Comparison of ENCODE assay signal across 20 mouse cellular contexts in genomic region chr4:21628367-21629274, GRCm38 (mm10). TPM values are rescaled to one million over a fixed set of nuclear protein-coding genes. Genes with fewer than 3 reads are reported as not detected.
A peak's percentile ranks its signal among the peaks of the same experiment; 100 is the strongest.
DNase-seq lines count a peak whose midpoint lies in the region; ATAC-seq and TF ChIP-seq lines count a peak whose summit lies in the region.
"Had no signal": no experiment of that assay in that cellular context is flagged by ENCODE, and none has a peak within 500 bp of the region (broad histone marks: within the 10 kb centered on the region; RNA-seq: fewer than 3 reads in every experiment).

No protein-coding gene starts in this region.

- H3K27me3 ChIP-seq in heart, postnatal 0 days (ENCODE audit: control insufficient read depth, insufficient read depth, low read length): no peaks in the 10 kb centered on the region
- no peaks in the 10 kb centered on the region for H3K27me3 ChIP-seq in heart, adult 2 months (ENCODE audit: control insufficient read depth, insufficient read depth, low read length)
- H3K27me3 ChIP-seq in embryonic facial prominence, embryonic 13.5 days: no peaks in the 10 kb centered on the region
- H3K27me3 ChIP-seq in hindbrain, embryonic 10.5 days (ENCODE audit: insufficient read depth, poor library complexity, severe bottlenecking): no peaks in the 10 kb centered on the region
- H3K27me3 ChIP-seq in midbrain, embryonic 14.5 days (ENCODE audit: control insufficient read depth, insufficient read depth, low read length): no peaks in the 10 kb centered on the region
- H3K27me3 ChIP-seq in thymus, adult 2 months (ENCODE audit: control insufficient read depth, insufficient read depth, low read length): no peaks in the 10 kb centered on the region
- H3K27me3 ChIP-seq: limb, embryonic 13.5 days; megakaryocyte, embryonic 14.5 days had no signal

- no peaks in the 10 kb centered on the region for H3K36me3 ChIP-seq in heart, postnatal 0 days (replicated peaks; ENCODE audit: control insufficient read depth, insufficient read depth, low read length)
- no peaks in the 10 kb centered on the region for H3K36me3 ChIP-seq in heart, adult 2 months (ENCODE audit: control insufficient read depth, insufficient read depth, low read length)
- H3K36me3 ChIP-seq in embryonic facial prominence, embryonic 13.5 days: no peaks in the 10 kb centered on the region
- no peaks in the 10 kb centered on the region for H3K36me3 ChIP-seq in hindbrain, embryonic 10.5 days
- no peaks in the 10 kb centered on the region for H3K36me3 ChIP-seq in midbrain, embryonic 14.5 days (ENCODE audit: control insufficient read depth, insufficient read depth, low read length)
- H3K36me3 ChIP-seq in thymus, adult 2 months (ENCODE audit: control insufficient read depth, insufficient read depth, low read length): no peaks in the 10 kb centered on the region
- H3K36me3 ChIP-seq: limb, embryonic 13.5 days had no signal

- no peak for TF ChIP-seq EP300 in heart, postnatal 0 days (IDR thresholded peaks at IDR 0.05; ENCODE audit: low read depth)
- TF ChIP-seq EP300 in heart, adult 2 months (IDR thresholded peaks at IDR 0.05; ENCODE audit: insufficient read depth, low read depth, low read length): no peak

- H3K4me2 ChIP-seq in heart, postnatal 0 days (ENCODE audit: low read depth, low read length): no peak overlapping the region
- H3K4me2 ChIP-seq in embryonic facial prominence, embryonic 13.5 days: no peak overlapping the region
- no peak overlapping the region for H3K4me2 ChIP-seq in midbrain, embryonic 14.5 days (ENCODE audit: low read length)
- H3K4me2 ChIP-seq: limb, embryonic 13.5 days had no signal

- intact Hi-C loops in heart, adult 2 months (cut with DNase I): no loop called here

- no peak for DNase-seq in heart, postnatal 0 days (ENCODE audit: low spot score)
- DNase-seq in heart, adult 2 months: no peak
- no peak for DNase-seq in hindbrain, embryonic 10.5 days (ENCODE audit: low spot score)
- DNase-seq in midbrain, embryonic 14.5 days: no peak
- DNase-seq in thymus, adult 2 months: no peak
- no peak for DNase-seq in adrenal gland, postnatal 36 days
- DNase-seq in thymus, postnatal 14 days: no peak
- DNase-seq: cerebellum, adult 11-12 months; heart, postnatal 4 days; kidney, adult 2 months; layer of hippocampus, postnatal 36 days; lung, adult 18-20 months; right cerebral cortex, postnatal 25 days had no signal

- TF ChIP-seq CTCF in heart, postnatal 0 days (IDR thresholded peaks at IDR 0.05; ENCODE audit: low read depth): no peak
- no peak for TF ChIP-seq CTCF in heart, adult 2 months (IDR thresholded peaks at IDR 0.05)
- no peak for TF ChIP-seq CTCF in thymus, adult 2 months (IDR thresholded peaks at IDR 0.05; ENCODE audit: borderline replicate concordance, control insufficient read depth, extremely low read depth, insufficient read depth, low read length, poor library complexity)

- no peak for TF ChIP-seq POLR2A in heart, adult 2 months (IDR thresholded peaks at IDR 0.05; ENCODE audit: insufficient read depth, low read depth, low read length)
- no peak for TF ChIP-seq POLR2A in thymus, adult 2 months (IDR thresholded peaks at IDR 0.05; ENCODE audit: control insufficient read depth, extremely low read depth, insufficient read depth, low read length, poor library complexity)

- H3K27ac ChIP-seq in heart, postnatal 0 days (ENCODE audit: low read depth): no peak overlapping the region
- H3K27ac ChIP-seq in heart, adult 2 months: no peak overlapping the region
- H3K27ac ChIP-seq in embryonic facial prominence, embryonic 13.5 days: no peak overlapping the region
- H3K27ac ChIP-seq in hindbrain, embryonic 10.5 days: 0 out of 2 replicates have a peak overlapping the region, but pooled peaks have one; percentile 29
- no peak overlapping the region for H3K27ac ChIP-seq in midbrain, embryonic 14.5 days (replicated peaks; ENCODE audit: low read depth, low read length)
- no peak overlapping the region for H3K27ac ChIP-seq in thymus, adult 2 months (ENCODE audit: control insufficient read depth, insufficient read depth, low read length)
- H3K27ac ChIP-seq: limb, embryonic 13.5 days had no signal

- H3K79me2 ChIP-seq in heart, adult 2 months (replicated peaks; ENCODE audit: control insufficient read depth, insufficient read depth, low read length): no peaks in the 10 kb centered on the region

- no peak overlapping the region for H3K9ac ChIP-seq in heart, postnatal 0 days (replicated peaks; ENCODE audit: low read depth, low read length)
- no peak overlapping the region for H3K9ac ChIP-seq in heart, adult 2 months (ENCODE audit: low read depth, low read length)
- H3K9ac ChIP-seq in embryonic facial prominence, embryonic 13.5 days: no peak overlapping the region
- no peak overlapping the region for H3K9ac ChIP-seq in midbrain, embryonic 14.5 days (replicated peaks; ENCODE audit: low read length)
- H3K9ac ChIP-seq: limb, embryonic 13.5 days had no signal

- H3K4me3 ChIP-seq in heart, postnatal 0 days (ENCODE audit: low read depth, low read length): no peak overlapping the region
- H3K4me3 ChIP-seq in heart, adult 2 months: no peak overlapping the region
- no peak overlapping the region for H3K4me3 ChIP-seq in embryonic facial prominence, embryonic 13.5 days
- H3K4me3 ChIP-seq in hindbrain, embryonic 10.5 days: no peak overlapping the region
- no peak overlapping the region for H3K4me3 ChIP-seq in midbrain, embryonic 14.5 days (replicated peaks; ENCODE audit: low read depth, low read length)
- no peak overlapping the region for H3K4me3 ChIP-seq in thymus, adult 2 months (ENCODE audit: control insufficient read depth, insufficient read depth, low read length)
- H3K4me3 ChIP-seq: limb, embryonic 13.5 days; megakaryocyte, embryonic 14.5 days had no signal

- 0 out of 2 replicates have a peak, but pooled peaks have one; percentile 27 for ATAC-seq in heart, postnatal 0 days (ENCODE audit: insufficient read depth, low read depth)
- 0 out of 2 replicates have a peak, but pooled peaks have one; percentile 20 for ATAC-seq in embryonic facial prominence, embryonic 13.5 days (ENCODE audit: insufficient number of reproducible peaks, insufficient read depth, low FRiP score, low TSS enrichment, low read depth)
- ATAC-seq in midbrain, embryonic 14.5 days (ENCODE audit: low FRiP score, low TSS enrichment): peak; percentile 41; the same call in 1 of the 2 replicates

- H3K4me1 ChIP-seq in heart, postnatal 0 days (ENCODE audit: control insufficient read depth, insufficient read depth): no peaks in the 10 kb centered on the region
- H3K4me1 ChIP-seq in heart, adult 2 months (ENCODE audit: control insufficient read depth, insufficient read depth, low read length): no peaks in the 10 kb centered on the region
- no peaks in the 10 kb centered on the region for H3K4me1 ChIP-seq in embryonic facial prominence, embryonic 13.5 days
- peaks cover 5% of the 10 kb centered on the region; the same call in 1 of the 2 replicates for H3K4me1 ChIP-seq in hindbrain, embryonic 10.5 days (replicated peaks)
- no peaks in the 10 kb centered on the region for H3K4me1 ChIP-seq in midbrain, embryonic 14.5 days (ENCODE audit: control insufficient read depth, insufficient read depth, low read length)
- H3K4me1 ChIP-seq in thymus, adult 2 months (replicated peaks; ENCODE audit: control insufficient read depth, insufficient read depth, low read length): no peaks in the 10 kb centered on the region
- H3K4me1 ChIP-seq: limb, embryonic 13.5 days; megakaryocyte, embryonic 14.5 days had no signal

- 39% methylated on average over 3 of the region's 3 CpGs for WGBS in heart, postnatal 0 days
- 46% methylated on average over 3 of the region's 3 CpGs for WGBS in heart, adult 2 months
- WGBS in embryonic facial prominence, embryonic 13.5 days: 62% methylated on average over 3 of the region's 3 CpGs
- WGBS in hindbrain, embryonic 10.5 days: 57% methylated on average over 3 of the region's 3 CpGs
- WGBS in midbrain, embryonic 14.5 days: 60% methylated on average over 3 of the region's 3 CpGs
- WGBS in thymus, adult 2 months: 68% methylated on average over 3 of the region's 3 CpGs

- no peaks in the 10 kb centered on the region for H3K9me3 ChIP-seq in heart, postnatal 0 days (replicated peaks; ENCODE audit: control insufficient read depth, low read length)
- H3K9me3 ChIP-seq in embryonic facial prominence, embryonic 13.5 days: no peaks in the 10 kb centered on the region
- no peaks in the 10 kb centered on the region for H3K9me3 ChIP-seq in hindbrain, embryonic 10.5 days
- no peaks in the 10 kb centered on the region for H3K9me3 ChIP-seq in midbrain, embryonic 14.5 days (ENCODE audit: control insufficient read depth, low read length)
- H3K9me3 ChIP-seq: limb, embryonic 13.5 days; megakaryocyte, embryonic 14.5 days had no signal

RNA-seq across cellular contexts. Expression of gene Prdm13, which starts 57.1 kb away (rescaled TPM):
- not detected in 2 replicates for total RNA-seq in heart, postnatal 0 days (2014; rRNA removed; ENCODE audit: low replicate concordance)
- not detected in 2 replicates for polyA plus RNA-seq in heart, postnatal 0 days (2015; fragmentation: Nextera tagmentation; extraction: Ambion mirVana)
- not detected for total RNA-seq in heart, adult 2 months (2021)
- not detected in 2 replicates for polyA plus RNA-seq in heart, adult 2 months (2012; rRNA removed)
- not detected in 2 replicates for polyA plus RNA-seq in embryonic facial prominence, embryonic 13.5 days (2015; fragmentation: Nextera tagmentation; extraction: Ambion mirVana)
- 1.3 and 5.6 TPM in 2 replicates for polyA plus RNA-seq in hindbrain, embryonic 10.5 days (2016; fragmentation: Nextera tagmentation; extraction: Ambion mirVana)
- 0.42 and 0.63 TPM in 2 replicates for polyA plus RNA-seq in midbrain, embryonic 14.5 days (2014; fragmentation: Nextera tagmentation; extraction: Ambion mirVana)
- not detected in 2 replicates for polyA plus RNA-seq in thymus, adult 2 months (2012; rRNA removed)
- total RNA-seq in adrenal gland, postnatal 36 days (2021): not detected
- total RNA-seq: common myeloid progenitor, adult 5-6 weeks; granulocyte monocyte progenitor cell, adult 5-6 weeks; heart, postnatal 4 days; layer of hippocampus, postnatal 36 days; neutrophil, adult 5-6 weeks had no signal
- polyA plus RNA-seq: kidney, adult 2 months; large intestine, adult 2 months; limb, embryonic 13.5 days had no signal
